Mouse (Mus musculus): ENCODE measurements at regions not wholly inside any gene's neighbourhood (a gene's known extent, or its start where the extent isn't known, plus 50 kb on each side); places are given as distances from the start of the nearest gene placed in this dataset.

- DNase-seq, result no peak
These were observed 64.0 kb upstream of the Lmo2 start for GRCm38 (mm10) chr2:103893805-103894204.

GRCm38 (mm10) chr2:103894981-103895676 is 62.7 kb upstream of the Lmo2 start:
- peak in 1 of 2 experiments; percentile 25 for DNase-seq

- no peak for DNase-seq
These were observed 61.6 kb upstream of the Lmo2 start for GRCm38 (mm10) chr2:103896160-103896559.

GRCm38 (mm10) chr2:103896814-103897213 is 61.0 kb upstream of the Lmo2 start:
- DNase-seq, result no peak

- peak in 1 of 2 experiments; percentile 20 for DNase-seq
These were observed 58.1 kb upstream of the Lmo2 start for GRCm38 (mm10) chr2:103899713-103900112.

GRCm38 (mm10) chr2:103900384-103900783 is 57.4 kb upstream of the Lmo2 start:
- DNase-seq, result peak; percentile 55 to 66

GRCm38 (mm10) chr2:103901457-103901856 is 56.3 kb upstream of the Lmo2 start:
- DNase-seq, result peak; percentile 44 to 53

GRCm38 (mm10) chr2:103902777-103903176 is 55.0 kb upstream of the Lmo2 start:
- no peak for DNase-seq

GRCm38 (mm10) chr2:103905681-103906080 is 52.1 kb upstream of the Lmo2 start:
- DNase-seq, result no peak

- peak in 1 of 2 experiments; percentile 33 for DNase-seq
These were observed 51.1 kb upstream of the Lmo2 start for GRCm38 (mm10) chr2:103906581-103907184.
